Comparison of ENCODE assay signal across 15 mouse cellular contexts in the genomic region with DNA sequence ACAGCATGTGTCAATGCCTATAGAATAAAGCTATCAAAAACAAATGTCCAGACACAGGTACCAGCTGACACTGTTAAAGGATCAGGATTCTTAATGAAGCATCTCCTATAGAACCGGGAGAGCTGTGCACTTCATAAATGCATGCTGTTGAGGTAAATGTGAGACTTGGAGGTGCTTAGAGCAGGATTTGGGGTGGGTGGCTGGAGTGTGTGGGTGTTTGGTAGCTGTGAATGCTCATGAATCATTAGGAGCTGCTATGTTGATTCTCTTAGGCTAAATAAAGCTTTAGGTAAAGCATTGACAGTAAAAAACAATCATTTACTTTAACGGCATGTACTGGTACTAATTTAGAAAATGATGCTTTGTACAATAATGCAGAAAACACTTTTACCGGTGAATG.
"Had no signal": no experiment of that assay in that cellular context is flagged by ENCODE, and none has a peak within 500 bp of the region (broad histone marks: within the 10 kb centered on the region; RNA-seq: fewer than 3 reads in every experiment).

No protein-coding gene starts in this region.

- DNase-seq: forebrain, postnatal 0 days; gastrocnemius, postnatal 14 days; gastrocnemius, postnatal 36 days; heart, adult 11 months; heart, adult 2 months; heart, postnatal 14 days; heart, postnatal 36 days; kidney, adult 11 months; kidney, adult 2 months; kidney, adult 9 months; kidney, postnatal 14 days; kidney, postnatal 36 days; layer of hippocampus, adult 9-11 months; layer of hippocampus, postnatal 36 days; liver had no signal
